Mouse (Mus musculus) heart, adult 2 months (tissue): ENCODE data around the gene Krtdap.

Source experiments
- CTCF ChIP-seq: fragments of 200-600 bp; IDR thresholded peaks from 2 replicates; pipeline ENCODE4 v1.8.1; 2022; ENCODE audit warnings: antibody characterized with exemption, mild to moderate bottlenecking, moderate library complexity
- EP300 ChIP-seq: fragments of 200-500 bp; IDR thresholded peaks from 2 replicates; pipeline ENCODE4 v1.6.1; 2011; ENCODE audit warnings: low read depth, low read length, control low read depth; ENCODE audit not compliant: insufficient read depth
- POLR2A ChIP-seq: fragments of 200-500 bp; IDR thresholded peaks from 2 replicates; pipeline ENCODE4 v1.6.1; 2011; ENCODE audit warnings: mild to moderate bottlenecking, low read depth, low read length, control low read depth; ENCODE audit not compliant: insufficient read depth

GRCm38 (mm10) chr7:30824306-30824705, 36.6 kb downstream of the Krtdap start:
- TF ChIP-seq CTCF (no peak), POLR2A (no peak), EP300 (no peak)
